Mouse (Mus musculus) limb, embryonic 14.5 days (tissue): ENCODE results near the gene Capg. TPM values are rescaled to one million over a fixed set of nuclear protein-coding genes. Genes with fewer than 3 reads are reported as not detected.
"Not testable (repeated sequence)": the region's sequence is repeated elsewhere in the genome, so short reads cannot be mapped to it uniquely, and the experiment has no call there.

Experiments used
- ATAC-seq: fragments of 200-750 bp; cut with Nextera tagmentation; 2 replicates; pipeline ENCODE4 v1.8.0; 2017; ENCODE audit warnings: low read depth, moderate number of reproducible peaks, moderate TSS enrichment; ENCODE audit not compliant: low FRiP score
- DNase-seq: peaks from one replicate; pipeline ENCODE4 v3.0.0-alpha.2; 2015; ENCODE audit warnings: low spot score
- H3K27ac ChIP-seq: fragments of 300-500 bp; sonication (generic); replicated peaks from 2 replicates; pipeline ENCODE4 v1.5.1; 2014; ENCODE audit warnings: low read depth, mild to moderate bottlenecking, low read length, moderate library complexity, mixed read lengths
- H3K27me3 ChIP-seq: fragments of 300-500 bp; sonication (generic); 2 replicates; pipeline ENCODE4 v1.6.1; 2014; ENCODE audit warnings: low read length, mixed read lengths; ENCODE audit not compliant: control insufficient read depth, insufficient read depth
- H3K36me3 ChIP-seq: fragments of 300-500 bp; sonication (generic); 2 replicates; pipeline ENCODE4 v1.6.1; 2014; ENCODE audit warnings: mild to moderate bottlenecking, low read length, moderate library complexity, mixed read lengths; ENCODE audit not compliant: control insufficient read depth, insufficient read depth
- H3K4me1 ChIP-seq: fragments of 300-500 bp; sonication (generic); 2 replicates; pipeline ENCODE4 v1.6.1; 2014; ENCODE audit warnings: antibody characterized with exemption, low read length, mixed read lengths; ENCODE audit not compliant: control insufficient read depth, insufficient read depth
- H3K4me2 ChIP-seq: fragments of 300-500 bp; sonication (generic); replicated peaks from 2 replicates; pipeline ENCODE4 v1.6.1; 2014; ENCODE audit warnings: low read depth, mild to moderate bottlenecking, low read length, moderate library complexity; ENCODE audit not compliant: severe bottlenecking
- H3K4me3 ChIP-seq: fragments of 300-500 bp; sonication (generic); replicated peaks from 2 replicates; pipeline ENCODE4 v1.5.1; 2014; ENCODE audit warnings: low read length
- H3K9ac ChIP-seq: fragments of 300-500 bp; sonication (generic); 2 replicates; pipeline ENCODE4 v1.6.1; 2014; ENCODE audit warnings: mild to moderate bottlenecking, low read depth, low read length, moderate library complexity; ENCODE audit not compliant: severe bottlenecking
- H3K9me3 ChIP-seq: fragments of 300-500 bp; sonication (generic); 2 replicates; pipeline ENCODE4 v1.6.1; 2016; ENCODE audit warnings: low read length; ENCODE audit not compliant: control insufficient read depth
- POLR2A ChIP-seq: fragments of 200-500 bp; IDR thresholded peaks from 2 replicates; pipeline ENCODE4 v1.8.0; 2012; ENCODE audit warnings: inconsistent platforms, mild to moderate bottlenecking, moderate library complexity, borderline replicate concordance; ENCODE audit not compliant: insufficient read depth, insufficient read length; ENCODE audit errors: extremely low read depth
- WGBS: fragments of 180-500 bp; shearing (Covaris S2); extraction: QIAGEN DNeasy Blood & Tissue Kit; methylation state at CpG from one replicate; pipeline ENCODE4 v1.1.7; 2014; 5-methylcytosine and 5-hydroxymethylcytosine counted together
- polyA plus RNA-seq, 2 experiments: library from polyadenylated mRNA; depleted of rRNA in 1 of 2; stranded (reverse) in 1 of 2; unstranded in 1 of 2; fragments of >200 nt; fragmentation: Nextera tagmentation in 1 of 2; extraction: Ambion mirVana in 1 of 2; gene quantifications; 2 replicates each; pipeline versions ENCODE4 v1.2.1 to v1.2.3; 2012 to 2014

Capg gene
- polyA plus RNA-seq, 2 experiments = 30.9 to 86.6 TPM

GRCm38 (mm10) chr6:72532580-72532979, 11.6 kb upstream of the Capg start:
- no peak for ATAC-seq
- Histone ChIP-seq H3K27me3 (no peaks in the 10 kb centered on the region), H3K36me3 (no peaks in the 10 kb centered on the region), H3K4me3 (no peak overlapping the region), H3K4me2 (no peak overlapping the region), H3K9me3 (no peaks in the 10 kb centered on the region), H3K9ac (no peak overlapping the region), H3K4me1 (peaks cover 16% of the 10 kb centered on the region), H3K27ac (no peak overlapping the region)
- 72% methylated on average over 4 of the region's 4 CpGs for WGBS
- no peak for TF ChIP-seq POLR2A
- DNase-seq = no peak

- peak; percentile 65 for ATAC-seq
- 27% methylated on average over 1 of the region's 1 CpGs for WGBS
- not testable (repeated sequence) for H3K27ac ChIP-seq
Observed at GRCm38 (mm10) chr6:72533555-72533954, 10.6 kb upstream of the Capg start.

GRCm38 (mm10) chr6:72534035-72534809, 10.0 kb upstream of the Capg start:
- 15% methylated on average over 9 of the region's 9 CpGs for WGBS
- Histone ChIP-seq H3K27me3 (no peaks in the 10 kb centered on the region), H3K27ac (0 out of 2 replicates have a peak overlapping the region, but pooled peaks have one; percentile 33), H3K9me3 (no peaks in the 10 kb centered on the region), H3K4me2 (no peak overlapping the region), H3K36me3 (no peaks in the 10 kb centered on the region), H3K4me1 (peaks cover 20% of the 10 kb centered on the region), H3K4me3 (no peak overlapping the region), H3K9ac (no peak overlapping the region)
- TF ChIP-seq POLR2A = no peak
- ATAC-seq (peak; percentile 71), DNase-seq (peak; percentile 92)

More at GRCm38 (mm10) chr6:72533555-72533954, 10.6 kb upstream of the Capg start:
- not testable (repeated sequence) for H3K9me3 ChIP-seq, H3K27me3 ChIP-seq, H3K4me2 ChIP-seq, H3K9ac ChIP-seq, H3K36me3 ChIP-seq, H3K4me3 ChIP-seq
- DNase-seq = peak; percentile 37
- peaks cover 20% of the 10 kb centered on the region for H3K4me1 ChIP-seq

GRCm38 (mm10) chr6:72535165-72535564, 9.0 kb upstream of the Capg start:
- Histone ChIP-seq H3K9me3 (no peaks in the 10 kb centered on the region), H3K9ac (0 out of 2 replicates have a peak overlapping the region, but pooled peaks have one; percentile 14), H3K27me3 (no peaks in the 10 kb centered on the region), H3K27ac (no peak overlapping the region), H3K4me3 (no peak overlapping the region), H3K4me2 (peak overlapping the region; percentile 34; the same call in 1 of the 2 replicates), H3K36me3 (no peaks in the 10 kb centered on the region), H3K4me1 (peaks cover 20% of the 10 kb centered on the region)
- TF ChIP-seq POLR2A = no peak
- DNase-seq (peak; percentile 80), ATAC-seq (no peak)
- WGBS = 3% methylated on average over 9 of the region's 9 CpGs

GRCm38 (mm10) chr6:72537998-72538500, 6.1 kb upstream of the Capg start:
- DNase-seq = no peak
- Histone ChIP-seq H3K9ac (peak overlapping the region; percentile 55), H3K4me2 (peak overlapping the region; percentile 91), H3K36me3 (no peaks in the 10 kb centered on the region), H3K9me3 (no peaks in the 10 kb centered on the region), H3K27ac (no peak overlapping the region), H3K27me3 (no peaks in the 10 kb centered on the region), H3K4me3 (peak overlapping the region; percentile 46), H3K4me1 (peaks cover 16% of the 10 kb centered on the region)
- 44% methylated on average over 10 of the region's 10 CpGs for WGBS
- ATAC-seq = no peak
- TF ChIP-seq POLR2A = no peak
